Comparison of ENCODE assay signal across 15 mouse cellular contexts in the genomic region with DNA sequence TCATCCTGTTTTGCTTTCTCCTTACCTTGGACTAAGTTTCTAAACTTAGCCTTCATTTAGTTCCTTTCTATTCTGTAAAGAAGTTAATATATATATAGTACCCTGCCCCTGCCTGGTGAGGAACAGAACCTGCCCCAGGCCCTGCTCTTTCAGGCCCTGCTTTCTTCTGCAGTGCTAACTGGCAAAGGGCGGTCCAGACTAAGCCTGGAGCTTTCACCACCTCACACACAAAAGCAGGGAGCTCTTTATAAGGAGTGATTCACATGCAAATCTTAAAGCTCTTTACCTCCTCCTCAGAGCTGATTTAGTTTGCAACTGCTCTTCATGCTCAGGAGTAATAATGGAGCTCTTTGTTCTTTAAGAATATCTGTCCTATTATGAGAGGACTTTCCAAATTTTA.
A peak's percentile ranks its signal among the peaks of the same experiment; 100 is the strongest.
DNase-seq lines count a peak whose midpoint lies in the region; ATAC-seq and TF ChIP-seq lines count a peak whose summit lies in the region.
"Had no signal": no experiment of that assay in that cellular context is flagged by ENCODE, and none has a peak within 500 bp of the region (broad histone marks: within the 10 kb centered on the region; RNA-seq: fewer than 3 reads in every experiment).

No protein-coding gene starts in this region.

- peak; percentile 12 for DNase-seq in neural tube, embryonic 11.5 days (ENCODE audit: low spot score)
- no peak for DNase-seq in neural tube, embryonic 10.5 days (ENCODE audit: extremely low spot score, low spot score)
- DNase-seq in hindbrain, postnatal 0 days (ENCODE audit: low spot score): peak; percentile 15
- no peak for DNase-seq in cerebellum, adult 18-20 months
- no peak for DNase-seq in urinary bladder, adult 2 months (ENCODE audit: low spot score)
- DNase-seq in kidney, adult 9 months: no peak
- DNase-seq: gastrocnemius, postnatal 14 days; lung, postnatal 4 days; thymus, postnatal 36 days had no signal

- no peaks in the 10 kb centered on the region for H3K36me3 ChIP-seq in neural tube, embryonic 11.5 days (ENCODE audit: control insufficient read depth, insufficient read depth, low read length)
- no peaks in the 10 kb centered on the region for H3K36me3 ChIP-seq in forebrain, embryonic 12.5 days (replicated peaks)
- H3K36me3 ChIP-seq in hindbrain, postnatal 0 days (ENCODE audit: insufficient read depth, low read length): no peaks in the 10 kb centered on the region
- no peaks in the 10 kb centered on the region for H3K36me3 ChIP-seq in neural tube, embryonic 14.5 days (ENCODE audit: control insufficient read depth, insufficient read depth, low read length)
- H3K36me3 ChIP-seq: limb, embryonic 10.5 days; liver, embryonic 15.5 days had no signal

- H3K4me1 ChIP-seq in neural tube, embryonic 11.5 days (ENCODE audit: control insufficient read depth, insufficient read depth, low read length): no peaks in the 10 kb centered on the region
- H3K4me1 ChIP-seq in forebrain, embryonic 12.5 days: peaks cover 17% of the 10 kb centered on the region
- H3K4me1 ChIP-seq in hindbrain, postnatal 0 days (ENCODE audit: insufficient read depth, low read length): no peaks in the 10 kb centered on the region
- H3K4me1 ChIP-seq in neural tube, embryonic 14.5 days (ENCODE audit: control insufficient read depth, insufficient read depth, low read length): no peaks in the 10 kb centered on the region
- H3K4me1 ChIP-seq: limb, embryonic 10.5 days; liver, embryonic 15.5 days had no signal

- TF ChIP-seq CTCF in hindbrain, postnatal 0 days (IDR thresholded peaks at IDR 0.05; ENCODE audit: low read depth): no peak

- WGBS in neural tube, embryonic 11.5 days: 13% methylated on average over 1 of the region's 1 CpGs
- WGBS in forebrain, embryonic 12.5 days: 0% methylated on average over 1 of the region's 1 CpGs
- WGBS in hindbrain, postnatal 0 days: 18% methylated on average over 1 of the region's 1 CpGs
- 14% methylated on average over 1 of the region's 1 CpGs for WGBS in neural tube, embryonic 14.5 days

- ATAC-seq in neural tube, embryonic 11.5 days (ENCODE audit: insufficient read depth, low FRiP score, low TSS enrichment): peak; percentile 84
- ATAC-seq in forebrain, embryonic 12.5 days (ENCODE audit: low FRiP score): peak; percentile 92
- no peak for ATAC-seq in hindbrain, postnatal 0 days
- ATAC-seq in neural tube, embryonic 14.5 days (ENCODE audit: low read depth): peak; percentile 59; the same call in 1 of the 2 replicates

- no peak overlapping the region for H3K9ac ChIP-seq in neural tube, embryonic 11.5 days (ENCODE audit: low read length)
- H3K9ac ChIP-seq in forebrain, embryonic 12.5 days: no peak overlapping the region
- no peak overlapping the region for H3K9ac ChIP-seq in hindbrain, postnatal 0 days (replicated peaks; ENCODE audit: low read length)
- H3K9ac ChIP-seq in neural tube, embryonic 14.5 days (replicated peaks; ENCODE audit: low read depth, low read length): no peak overlapping the region
- H3K9ac ChIP-seq: liver, embryonic 15.5 days had no signal

- no peak overlapping the region for H3K4me3 ChIP-seq in neural tube, embryonic 11.5 days (ENCODE audit: low read depth, low read length)
- no peak overlapping the region for H3K4me3 ChIP-seq in forebrain, embryonic 12.5 days (replicated peaks)
- no peak overlapping the region for H3K4me3 ChIP-seq in hindbrain, postnatal 0 days (ENCODE audit: low read length)
- H3K4me3 ChIP-seq in neural tube, embryonic 14.5 days (ENCODE audit: low read depth, low read length): no peak overlapping the region
- H3K4me3 ChIP-seq: limb, embryonic 10.5 days; liver, embryonic 15.5 days had no signal

- H3K9me3 ChIP-seq in neural tube, embryonic 11.5 days (ENCODE audit: control insufficient read depth, low read length): no peaks in the 10 kb centered on the region
- no peaks in the 10 kb centered on the region for H3K9me3 ChIP-seq in forebrain, embryonic 12.5 days
- no peaks in the 10 kb centered on the region for H3K9me3 ChIP-seq in hindbrain, postnatal 0 days (ENCODE audit: low read length)
- H3K9me3 ChIP-seq in neural tube, embryonic 14.5 days (ENCODE audit: control insufficient read depth, low read length): no peaks in the 10 kb centered on the region
- H3K9me3 ChIP-seq: limb, embryonic 10.5 days; liver, embryonic 15.5 days had no signal

- no peak overlapping the region for H3K4me2 ChIP-seq in neural tube, embryonic 11.5 days (ENCODE audit: low read depth)
- H3K4me2 ChIP-seq in forebrain, embryonic 12.5 days: no peak overlapping the region
- H3K4me2 ChIP-seq in hindbrain, postnatal 0 days (ENCODE audit: low read depth, low read length): no peak overlapping the region
- no peak overlapping the region for H3K4me2 ChIP-seq in neural tube, embryonic 14.5 days (ENCODE audit: low read depth, low read length)
- H3K4me2 ChIP-seq: heart, embryonic 11.5 days; liver, embryonic 15.5 days had no signal

- H3K27me3 ChIP-seq in neural tube, embryonic 11.5 days (ENCODE audit: control insufficient read depth, insufficient read depth, low read length): no peaks in the 10 kb centered on the region
- no peaks in the 10 kb centered on the region for H3K27me3 ChIP-seq in forebrain, embryonic 12.5 days
- no peaks in the 10 kb centered on the region for H3K27me3 ChIP-seq in hindbrain, postnatal 0 days (ENCODE audit: insufficient read depth, low read length)
- H3K27me3 ChIP-seq in neural tube, embryonic 14.5 days (ENCODE audit: control insufficient read depth, insufficient read depth, low read length): no peaks in the 10 kb centered on the region
- H3K27me3 ChIP-seq: liver, embryonic 15.5 days had no signal

- no peak overlapping the region for H3K27ac ChIP-seq in neural tube, embryonic 11.5 days (ENCODE audit: low read depth, low read length)
- peak overlapping the region; percentile 71 for H3K27ac ChIP-seq in forebrain, embryonic 12.5 days
- H3K27ac ChIP-seq in hindbrain, postnatal 0 days: peak overlapping the region; percentile 48; the same call in 1 of the 2 replicates
- no peak overlapping the region for H3K27ac ChIP-seq in neural tube, embryonic 14.5 days (ENCODE audit: low read depth, low read length)
- H3K27ac ChIP-seq: kidney, postnatal 0 days; limb, embryonic 10.5 days; liver, embryonic 15.5 days had no signal

Comparison
In these comparisons a context has a peak if more than half of its experiments do, and no peak if none do; other contexts are left out.
1. DNase-seq: peak in neural tube, embryonic 11.5 days (single experiment) and hindbrain, postnatal 0 days (single experiment); none in neural tube, embryonic 10.5 days (single experiment), cerebellum, adult 18-20 months (0 of 2), urinary bladder, adult 2 months (single experiment) and kidney, adult 9 months (single experiment).
2. H3K27ac ChIP-seq: peak in forebrain, embryonic 12.5 days (single experiment) and hindbrain, postnatal 0 days (single experiment); none in neural tube, embryonic 11.5 days (single experiment) and neural tube, embryonic 14.5 days (single experiment).